Mouse (Mus musculus) frontal cortex, postnatal 14 days (tissue): ENCODE measurements at regions not wholly inside any gene's neighbourhood (a gene's known extent, or its start where the extent isn't known, plus 50 kb on each side); places are given as distances from the start of the nearest gene placed in this dataset.

Experiments
- DNase-seq, 2 experiments: peaks; one replicate each; pipeline ENCODE4 v3.0.0; 2022; ENCODE audit warnings: low spot score in 2 of 2

GRCm38 (mm10) chr10:46905337-46905736 is 1327.7 kb downstream of the Hace1 start:
- no peak for DNase-seq

GRCm38 (mm10) chr10:46922527-46923200 is 1345.0 kb downstream of the Hace1 start:
- no peak for DNase-seq

DNA sequence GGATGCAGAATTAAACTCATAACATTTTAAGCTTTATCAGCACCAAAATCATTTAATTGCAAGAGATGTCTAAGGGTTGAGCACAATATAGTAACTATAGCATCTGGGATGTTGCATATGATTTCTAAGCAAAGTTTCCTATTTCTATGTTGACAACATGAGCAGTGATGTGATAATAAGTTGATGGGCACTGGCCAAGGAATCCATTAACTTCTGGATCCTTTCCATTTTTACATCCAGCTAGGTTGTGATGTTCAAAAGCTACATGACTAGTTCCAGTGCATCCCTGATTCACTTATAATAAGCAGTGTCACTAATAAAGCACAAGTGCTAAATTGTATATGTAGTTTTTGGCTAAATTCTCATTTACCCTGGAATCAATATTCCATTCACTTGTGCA is 1356.7 kb downstream of the Hace1 start:
- DNase-seq: no peak

DNA sequence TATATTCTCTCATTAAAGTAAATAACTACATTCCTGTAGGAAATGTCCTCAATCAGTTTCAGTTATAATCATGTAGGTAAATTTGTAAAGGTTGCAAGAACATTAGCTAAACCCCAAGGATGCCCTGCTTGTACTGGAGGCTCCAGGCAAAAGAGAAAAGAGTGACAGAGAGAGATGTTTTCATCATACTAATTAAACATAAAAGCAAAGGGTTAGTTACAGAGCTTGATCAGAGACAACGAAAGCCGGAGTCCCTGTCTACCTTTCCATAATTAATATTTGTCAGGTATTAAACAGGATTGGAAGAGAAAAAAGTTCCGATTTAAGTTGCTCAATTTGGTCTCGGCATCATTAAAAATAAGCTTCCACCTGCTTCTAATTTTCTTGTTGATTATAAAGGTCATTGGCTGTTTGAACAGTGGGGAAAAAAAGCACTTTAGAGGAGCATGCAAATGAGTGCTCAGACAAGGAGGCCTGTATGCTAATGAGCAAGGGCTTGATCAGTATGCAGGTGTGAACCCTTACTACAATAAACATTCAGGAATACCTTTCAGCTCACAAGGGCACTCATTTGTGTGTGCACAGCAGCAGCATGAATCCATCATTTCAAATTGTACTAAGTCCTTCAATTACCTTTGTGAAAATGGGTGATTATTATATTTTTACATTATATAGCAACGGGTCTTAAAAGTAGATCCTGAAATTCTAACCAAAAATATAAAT is 1358.8 kb downstream of the Hace1 start:
- no peak for DNase-seq

DNA sequence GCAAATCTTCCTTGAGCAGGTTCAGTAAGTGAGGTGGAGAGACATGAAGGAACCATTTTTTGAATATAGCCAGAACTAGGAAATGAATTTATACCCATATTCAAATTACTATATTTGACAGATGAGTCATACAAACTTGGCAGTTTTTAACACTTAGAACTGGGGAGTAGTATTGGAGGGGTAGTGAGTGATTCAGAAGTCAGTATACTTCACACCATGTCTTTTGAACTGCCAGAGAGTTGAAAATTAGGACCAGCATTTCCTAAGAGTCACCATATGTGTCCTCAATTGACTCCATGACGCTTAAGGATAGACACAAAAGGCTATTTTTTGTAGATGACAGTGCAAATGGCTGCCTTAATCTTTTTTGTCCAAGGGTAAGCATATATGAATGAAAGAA is 1361.7 kb downstream of the Hace1 start:
- DNase-seq: no peak

- DNase-seq: no peak
These were observed 1362.2 kb downstream of the Hace1 start for GRCm38 (mm10) chr10:46939819-46940218.

DNA sequence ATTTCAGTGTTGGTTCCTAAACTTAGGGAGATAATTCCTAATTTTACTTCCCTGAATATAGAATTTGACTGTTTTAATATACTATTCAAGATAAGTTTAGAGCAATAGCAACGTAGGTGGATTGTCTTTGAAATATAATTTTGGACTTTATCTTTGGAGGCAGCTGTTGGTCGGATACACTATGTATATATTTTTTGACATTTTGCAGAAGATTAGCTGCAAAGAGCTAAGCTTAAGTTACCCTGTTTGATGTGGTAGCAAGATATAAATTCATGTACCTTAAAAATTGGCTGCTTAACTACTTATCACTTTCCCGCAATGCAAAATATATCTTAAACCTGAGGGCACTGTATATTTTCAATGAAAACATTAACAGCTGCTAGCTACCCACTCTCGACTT is 1375.3 kb downstream of the Hace1 start:
- DNase-seq: no peak

DNA sequence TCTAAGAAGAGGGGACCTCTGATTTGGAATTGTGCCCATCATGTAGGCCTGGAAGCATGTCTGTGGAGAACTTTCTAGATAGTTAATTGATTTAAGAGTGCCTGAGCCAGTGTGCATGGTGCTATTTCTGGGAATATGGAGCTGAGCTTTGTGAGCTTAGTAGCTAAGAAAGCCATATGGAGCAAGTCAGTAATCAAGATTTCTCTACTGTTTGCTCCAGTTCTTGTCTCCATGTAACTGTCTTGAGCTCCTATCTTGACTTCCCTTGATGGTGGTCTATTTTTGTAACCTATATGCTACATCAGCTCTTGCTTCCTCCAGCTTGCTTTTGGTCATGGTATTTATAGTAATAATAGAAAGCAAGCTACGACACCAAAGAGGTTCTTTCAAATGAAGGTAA is 1377.1 kb downstream of the Hace1 start:
- no peak for DNase-seq

DNA sequence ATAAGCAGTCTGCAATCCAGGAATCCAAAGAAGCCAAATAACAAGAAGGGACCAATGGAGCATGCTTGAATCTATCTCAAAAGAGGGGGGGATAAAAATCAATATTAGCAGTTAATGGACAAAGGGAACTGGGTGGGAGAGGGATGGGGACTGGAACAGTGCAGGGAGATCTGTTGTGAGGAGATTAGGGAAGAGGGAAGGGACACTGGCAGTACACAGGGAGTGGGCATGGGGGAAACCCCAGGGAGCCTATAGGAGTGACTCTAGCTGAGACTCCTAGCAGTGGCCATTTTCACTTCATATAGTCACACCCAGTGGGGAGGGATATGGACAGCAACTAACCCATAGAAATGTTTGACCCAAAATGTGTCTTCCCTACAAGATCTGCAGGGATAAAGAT is 1402.8 kb downstream of the Hace1 start:
- DNase-seq: no peak

DNA sequence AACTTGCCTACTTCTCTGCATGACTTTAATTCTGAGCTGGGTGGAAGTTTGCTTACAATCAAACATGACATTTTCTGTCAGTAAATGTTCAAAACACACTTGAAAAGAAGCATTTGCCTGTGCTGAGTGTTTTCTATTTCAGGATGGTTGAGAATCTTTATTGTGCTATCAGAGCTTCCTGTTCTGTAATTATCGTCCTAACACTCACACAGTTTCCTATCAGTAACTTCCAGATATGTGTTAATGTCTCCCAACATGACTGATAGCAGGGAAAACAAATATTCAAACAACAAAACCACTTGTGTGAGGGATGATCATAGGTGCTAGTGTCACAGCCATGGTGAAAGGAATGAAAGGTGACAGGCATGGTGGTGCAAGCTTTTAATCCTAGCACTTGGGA is 1422.1 kb downstream of the Hace1 start:
- no peak for DNase-seq

GRCm38 (mm10) chr10:47028765-47029164 is 1451.1 kb downstream of the Hace1 start:
- DNase-seq: no peak

- no peak for DNase-seq
These were observed 1477.0 kb downstream of the Hace1 start for GRCm38 (mm10) chr10:47054672-47055071.

DNA sequence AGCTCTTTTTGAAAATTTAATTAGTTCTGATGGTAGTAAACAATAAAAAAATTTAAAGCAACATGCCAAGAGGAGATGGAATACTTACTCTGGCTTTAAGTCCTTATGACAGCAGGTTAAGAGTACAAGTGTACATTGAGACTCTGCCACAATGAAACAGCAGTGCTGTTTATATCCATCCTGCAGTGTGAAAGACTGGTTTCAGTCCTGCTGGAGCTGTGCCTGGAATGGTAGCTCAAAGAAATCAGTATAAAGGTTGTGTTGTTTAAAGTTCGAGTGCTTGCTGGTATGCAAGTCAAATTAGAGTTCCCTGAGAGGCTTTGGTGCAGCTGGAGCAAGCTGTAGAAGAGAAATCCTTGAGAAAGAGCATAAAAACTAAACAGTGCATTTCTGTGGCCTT is 1524.9 kb downstream of the Hace1 start:
- DNase-seq: peak; percentile 3 to 23
